Mouse (Mus musculus): ENCODE results near the gene Fam129a.

- TF ChIP-seq CTCF (IDR thresholded peaks at IDR 0.05; ENCODE audit: insufficient read depth, low read length) (no peak), POLR2A (IDR thresholded peaks at IDR 0.05; ENCODE audit: borderline replicate concordance, extremely low read depth, low read depth, low read length) (no peak)
These were observed 140.1 kb downstream of the Fam129a start for GRCm38 (mm10) chr1:151711062-151711461.
